Mouse (Mus musculus) spleen, embryonic (tissue): ENCODE results near the gene Iqgap1.

Source experiments
- CTCF ChIA-PET: fragments of 350-600 bp; sonication (Branson Sonifier 250); formaldehyde crosslinking; loops from one replicate; lab custom pipeline; 2022; lab: Charles Lee

The Iqgap1 gene

DNA sequence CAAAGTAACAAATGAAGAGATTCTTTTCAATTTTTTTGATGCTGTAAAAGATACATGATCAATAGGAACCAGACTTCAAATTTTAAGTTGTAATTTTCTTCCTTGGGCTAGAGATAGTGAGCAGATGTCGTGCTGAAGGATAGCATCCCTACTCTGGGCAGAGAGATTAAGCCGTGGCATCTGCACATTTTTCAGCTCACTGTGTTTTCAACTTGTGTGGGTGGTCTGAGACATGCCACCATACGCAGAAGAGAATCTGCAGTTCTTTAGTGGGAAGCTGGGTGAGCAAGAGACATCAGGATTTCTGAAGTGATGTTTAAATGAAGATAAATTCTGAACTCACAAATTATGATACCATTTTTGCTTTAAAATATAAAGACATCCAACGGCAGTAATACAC is 19.4 kb downstream of the Iqgap1 start:
- CTCF ChIA-PET, result no interaction called here

DNA sequence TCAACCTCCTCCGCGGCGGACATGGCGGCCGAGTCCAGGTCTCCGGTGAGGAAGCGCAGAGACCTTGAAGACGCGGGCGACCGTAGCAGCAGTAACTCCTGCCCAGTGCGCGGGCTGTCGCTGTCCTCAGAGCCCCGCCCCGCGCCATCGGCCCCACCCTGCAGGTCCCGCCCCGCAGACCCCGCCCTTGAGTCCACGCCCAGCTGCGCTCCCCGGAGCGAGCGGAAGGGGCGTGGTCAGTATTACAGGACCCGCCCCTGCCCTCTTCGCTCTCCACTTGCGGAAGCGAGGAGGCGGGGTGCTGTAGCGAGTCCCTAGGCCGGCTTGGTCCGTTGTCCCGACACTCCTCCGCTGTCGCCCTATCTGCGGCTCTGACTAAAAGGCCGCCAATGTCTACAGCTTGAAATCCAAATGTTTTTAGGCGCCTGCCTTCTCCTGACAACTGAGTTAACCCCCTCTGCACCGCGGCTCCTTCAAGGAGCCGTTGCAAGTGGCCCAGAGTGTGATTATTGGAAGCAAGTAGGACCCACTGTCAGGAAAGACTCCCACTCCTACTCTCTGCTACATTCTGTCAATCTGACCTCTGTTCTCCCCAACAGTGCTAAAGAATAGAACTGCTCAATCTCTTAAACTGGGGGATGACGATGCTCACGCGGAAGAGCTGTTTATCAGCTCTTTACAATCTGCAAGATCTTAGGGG is 22.5 kb downstream of the Iqgap1 start:
- CTCF ChIA-PET, result no interaction called here

DNA sequence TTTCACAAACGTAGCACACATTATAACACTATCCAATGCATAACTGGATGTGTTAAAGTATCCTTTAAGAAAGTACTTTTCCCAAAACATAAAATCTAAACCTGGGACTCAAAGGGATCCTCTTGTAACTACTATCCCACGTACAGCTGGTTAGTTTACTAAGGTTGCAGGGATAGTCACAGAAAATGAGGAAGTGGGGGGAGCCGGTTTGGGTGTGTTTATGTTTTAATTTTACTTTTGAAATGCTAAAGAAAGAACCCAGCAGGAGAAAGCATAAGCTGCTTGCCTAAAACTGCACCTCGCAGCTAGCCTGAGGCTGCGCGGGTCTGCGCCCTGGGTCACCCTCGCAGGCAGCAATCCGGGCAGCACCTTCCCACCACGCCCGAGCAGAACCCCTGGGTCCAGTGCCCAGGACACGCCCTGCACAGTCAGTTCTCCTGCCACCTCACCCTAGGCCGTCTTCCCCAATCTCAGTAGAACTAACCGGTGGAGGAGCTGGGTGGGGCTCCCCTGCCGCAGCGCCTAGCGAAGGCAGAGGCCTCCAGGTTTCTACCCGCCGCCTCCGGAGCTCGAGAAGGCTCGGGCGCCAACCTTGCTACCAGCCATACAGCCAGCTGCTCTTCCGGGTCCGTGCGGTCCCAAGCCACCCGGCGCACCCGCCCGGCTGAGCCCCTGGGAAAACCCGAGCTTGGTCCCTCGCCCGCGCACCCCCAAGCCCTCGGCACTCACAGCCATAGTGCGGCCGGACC is 23.2 kb downstream of the Iqgap1 start:
- CTCF ChIA-PET, result interaction anchor here (0.6 kb wide), 1 partner anchor 344 kb away, joined by 3 read pairs; no protein-coding TSS in a partner anchor

DNA sequence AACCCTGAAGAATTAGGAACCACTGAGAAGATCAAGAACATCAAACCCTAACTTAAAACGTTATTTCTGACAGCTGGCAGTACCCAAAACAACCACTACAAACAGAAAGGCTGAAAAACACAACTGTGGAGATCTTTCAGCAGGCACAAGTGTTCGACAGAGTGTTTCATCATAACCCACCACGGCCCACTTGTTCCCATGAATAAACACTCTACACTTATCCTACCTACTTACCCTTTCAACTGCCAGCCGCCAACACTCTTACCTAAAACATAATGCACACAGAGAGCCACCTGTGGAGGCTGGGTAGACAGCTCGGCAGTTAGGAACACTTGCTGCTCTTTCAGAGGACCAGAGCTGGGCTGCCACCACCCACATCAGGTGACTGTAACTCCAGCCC is 26.5 kb downstream of the Iqgap1 start:
- CTCF ChIA-PET, result interaction anchor here (1.1 kb wide), 1 partner anchor 34 kb away, joined by 3 read pairs; no protein-coding TSS in a partner anchor

DNA sequence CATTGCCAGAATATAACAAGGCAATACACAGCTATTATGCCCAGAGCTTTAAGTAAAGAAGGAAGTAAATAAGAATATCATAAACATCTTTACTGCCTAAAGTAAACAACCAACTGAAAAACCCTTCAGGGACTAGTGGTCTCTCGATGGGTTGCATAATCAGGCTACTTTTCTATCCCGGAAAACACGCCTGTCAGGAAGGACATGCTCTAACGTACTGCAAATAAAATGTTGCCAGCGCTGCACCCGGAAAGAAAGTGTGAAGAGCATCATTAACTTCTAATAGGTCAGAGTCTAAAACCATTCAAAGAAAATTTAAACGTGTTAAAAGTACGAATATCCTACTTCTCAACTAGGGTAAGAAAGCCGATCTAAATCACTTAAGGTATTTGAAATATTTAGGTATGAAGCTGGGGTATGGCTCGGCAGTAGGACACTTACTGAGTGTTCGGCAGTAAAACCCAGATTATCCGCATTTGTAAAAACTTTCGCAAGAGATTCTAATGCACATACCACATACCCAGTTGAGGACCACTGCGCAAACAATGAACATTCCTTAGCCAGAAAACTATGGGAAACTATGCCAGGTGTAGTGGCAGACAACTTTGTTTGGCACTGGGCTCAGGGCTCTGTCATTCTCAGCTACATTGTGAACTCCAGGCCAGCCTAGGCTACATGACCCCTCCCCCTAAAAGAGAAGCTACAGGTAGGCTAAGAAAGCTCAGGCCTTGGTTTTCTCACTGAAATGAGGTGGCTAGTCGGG is 28.8 kb downstream of the Iqgap1 start:
- CTCF ChIA-PET, result no interaction called here

DNA sequence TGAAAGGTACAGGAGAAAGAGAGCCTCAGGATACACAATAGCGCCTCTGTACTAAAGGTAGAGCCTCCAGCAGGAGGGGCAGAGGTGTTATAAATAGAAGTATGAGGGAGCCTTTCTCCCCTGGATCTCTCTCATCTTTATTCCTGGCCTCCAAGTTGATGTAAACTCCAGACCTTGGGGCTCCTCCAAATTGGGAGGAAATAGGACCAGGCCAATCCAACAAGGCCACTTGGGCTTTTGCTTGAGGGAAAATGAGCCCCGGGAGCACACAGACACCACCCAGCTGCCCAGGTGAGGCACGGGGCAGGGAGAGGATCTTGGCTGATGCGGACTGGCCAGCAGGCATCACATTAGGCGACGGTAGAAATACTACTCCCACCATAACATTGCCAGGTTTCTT is 29.5 kb downstream of the Iqgap1 start:
- CTCF ChIA-PET, result no interaction called here

DNA sequence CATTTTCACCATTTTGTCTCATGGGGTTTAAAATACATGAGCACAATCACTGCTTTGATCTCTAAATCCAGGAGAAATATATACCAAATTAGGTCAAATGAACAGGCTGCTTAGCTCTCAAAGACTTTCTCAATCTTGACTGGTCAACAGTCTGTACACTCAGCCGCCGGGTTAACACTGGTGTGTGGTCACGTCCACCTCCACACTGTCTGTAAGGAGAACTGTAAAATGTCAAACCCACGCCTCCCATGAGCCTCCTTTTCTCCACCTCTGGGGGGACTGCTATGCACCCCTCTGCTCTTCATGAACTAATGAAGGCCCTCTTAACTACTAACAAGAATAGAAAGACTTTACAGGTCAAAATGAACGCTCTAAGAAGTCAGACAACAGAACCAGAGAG is 36.2 kb downstream of the Iqgap1 start:
- CTCF ChIA-PET, result interaction anchor here (0.6 to 0.7 kb wide), 2 partner anchors 98 to 145 kb away, joined by 3 to 6 read pairs; no protein-coding TSS in a partner anchor

DNA sequence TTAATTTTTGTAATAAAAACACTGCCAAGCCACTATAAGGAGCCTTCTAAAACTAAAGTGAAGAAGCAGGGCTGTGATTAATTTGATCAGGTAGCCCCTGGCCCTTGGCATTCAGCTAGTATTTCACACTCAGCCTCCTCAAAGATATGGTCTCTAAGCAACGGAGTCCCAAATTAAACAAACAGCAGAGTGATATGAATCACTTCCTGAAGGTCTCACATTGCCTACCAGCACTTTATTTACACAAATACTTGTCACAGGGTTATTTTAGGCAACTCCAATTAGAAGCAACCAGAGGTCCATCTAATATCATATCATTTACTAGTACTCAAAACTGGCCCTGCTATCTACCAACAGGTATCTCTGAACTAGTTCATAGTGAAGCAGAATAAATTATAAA is 36.7 kb downstream of the Iqgap1 start:
- CTCF ChIA-PET, result no interaction called here

DNA sequence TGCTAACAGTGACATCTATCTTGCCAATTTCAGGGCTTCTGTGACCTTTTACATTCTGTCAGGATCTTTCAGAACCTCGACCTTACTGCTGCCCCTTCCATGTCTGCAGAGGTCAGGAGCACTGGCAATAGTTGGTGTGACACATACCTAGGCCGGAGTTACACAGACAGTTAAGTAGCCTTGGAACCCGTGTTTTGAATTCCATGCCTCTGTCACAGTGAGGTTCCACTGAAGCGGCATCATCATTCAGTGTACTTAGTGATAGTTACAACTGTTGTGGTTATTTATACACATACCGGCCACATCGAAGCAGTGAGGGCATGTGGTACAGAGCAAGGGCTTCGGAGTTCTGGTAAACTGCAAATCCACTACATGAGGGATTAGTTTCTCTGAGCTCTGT is 37.8 kb downstream of the Iqgap1 start:
- CTCF ChIA-PET, result interaction anchor here (0.5 to 0.7 kb wide), 2 partner anchors 102 to 146 kb away, joined by 4 to 7 read pairs; no protein-coding TSS in a partner anchor

DNA sequence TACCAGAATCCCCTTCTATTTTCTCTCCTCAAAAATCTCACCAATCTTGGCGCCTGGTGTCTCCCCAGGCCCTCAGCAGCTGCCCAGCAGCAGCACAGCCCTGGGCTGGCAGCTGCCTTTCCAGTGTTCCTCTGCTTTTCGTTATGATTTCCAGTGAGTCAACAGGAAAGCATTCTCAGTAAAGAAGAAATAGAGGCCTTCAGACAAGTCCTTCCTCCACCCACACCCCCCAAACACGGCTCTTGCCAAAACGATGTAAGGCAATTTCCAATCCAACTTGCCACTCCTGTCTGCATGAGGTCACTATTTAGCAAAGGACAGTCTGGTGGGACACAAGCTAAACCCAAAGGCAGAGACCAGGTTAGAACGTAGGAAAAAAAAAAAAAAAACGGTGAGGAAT is 39.0 kb downstream of the Iqgap1 start:
- CTCF ChIA-PET, result interaction anchor here (0.6 kb wide), 1 partner anchor 38 kb away, joined by 5 read pairs; no protein-coding TSS in a partner anchor

DNA sequence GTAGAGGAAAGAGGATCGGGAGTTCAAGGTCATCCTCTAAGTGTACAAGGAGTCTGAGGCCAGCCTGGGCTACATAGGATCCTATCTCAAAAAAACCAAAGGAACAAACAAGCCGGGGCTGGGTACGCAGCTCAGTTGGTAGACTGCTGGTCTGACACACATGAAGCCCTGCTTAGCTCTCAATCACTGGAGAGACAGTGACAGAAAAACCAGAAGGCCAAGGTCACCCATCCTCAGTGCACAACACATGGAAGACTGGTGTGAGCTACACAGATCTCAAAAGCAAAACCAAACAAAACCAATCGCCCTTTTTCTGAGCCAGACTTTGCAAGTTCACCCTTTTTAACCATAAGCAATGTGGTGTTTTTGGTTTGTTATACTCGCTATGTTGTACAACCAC is 41.9 kb downstream of the Iqgap1 start:
- CTCF ChIA-PET, result interaction anchor here (0.6 kb wide), 1 partner anchor 415 kb away, joined by 7 read pairs; no protein-coding TSS in a partner anchor

DNA sequence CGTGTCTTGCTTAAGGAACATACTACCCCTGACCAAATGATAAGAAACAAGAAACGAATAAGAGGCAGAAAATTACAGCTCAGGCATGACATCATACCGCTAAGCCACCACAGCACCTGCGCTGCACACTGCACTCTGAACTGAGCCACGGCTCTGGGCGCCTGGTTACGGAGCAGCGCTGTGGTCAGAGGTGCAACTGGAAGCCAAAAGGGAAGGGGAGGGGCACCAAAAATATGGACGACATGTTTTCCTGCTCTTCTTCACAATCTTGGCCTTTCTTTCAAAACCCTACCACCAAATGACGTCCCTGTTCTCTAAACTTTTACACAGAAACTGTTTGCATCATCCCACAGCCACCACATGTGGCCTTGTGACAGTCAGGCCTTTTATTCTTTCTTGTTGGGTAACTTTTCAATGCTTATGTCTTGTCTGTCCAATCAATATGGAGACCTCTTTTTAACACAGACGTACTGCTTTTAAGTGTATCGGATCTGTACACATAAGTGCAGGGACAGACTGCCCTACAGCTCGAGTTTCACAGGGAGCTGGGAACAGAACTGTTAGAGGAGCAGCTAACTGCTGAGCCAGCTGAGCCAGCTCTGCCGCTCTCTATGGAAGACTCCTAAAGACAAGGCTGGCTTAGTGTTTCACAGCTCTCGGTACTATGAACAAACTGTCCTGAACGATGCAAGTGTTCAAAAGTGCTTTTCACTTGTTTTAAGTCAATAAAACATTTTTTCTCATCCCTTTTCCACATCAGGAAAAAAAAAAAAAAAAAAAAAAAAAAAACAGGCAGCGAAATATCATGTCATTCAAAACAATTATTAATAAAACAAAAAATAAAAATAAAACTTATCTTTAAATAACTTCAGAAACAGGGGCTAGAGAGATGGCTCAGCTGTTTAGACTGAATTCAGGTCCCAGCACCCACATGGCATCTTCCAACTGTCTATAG is 43.3 kb downstream of the Iqgap1 start:
- CTCF ChIA-PET, result interaction anchor here (0.7 kb wide), 2 partner anchors 235 to 622 kb away, joined by 10 to 17 read pairs; no protein-coding TSS in a partner anchor

DNA sequence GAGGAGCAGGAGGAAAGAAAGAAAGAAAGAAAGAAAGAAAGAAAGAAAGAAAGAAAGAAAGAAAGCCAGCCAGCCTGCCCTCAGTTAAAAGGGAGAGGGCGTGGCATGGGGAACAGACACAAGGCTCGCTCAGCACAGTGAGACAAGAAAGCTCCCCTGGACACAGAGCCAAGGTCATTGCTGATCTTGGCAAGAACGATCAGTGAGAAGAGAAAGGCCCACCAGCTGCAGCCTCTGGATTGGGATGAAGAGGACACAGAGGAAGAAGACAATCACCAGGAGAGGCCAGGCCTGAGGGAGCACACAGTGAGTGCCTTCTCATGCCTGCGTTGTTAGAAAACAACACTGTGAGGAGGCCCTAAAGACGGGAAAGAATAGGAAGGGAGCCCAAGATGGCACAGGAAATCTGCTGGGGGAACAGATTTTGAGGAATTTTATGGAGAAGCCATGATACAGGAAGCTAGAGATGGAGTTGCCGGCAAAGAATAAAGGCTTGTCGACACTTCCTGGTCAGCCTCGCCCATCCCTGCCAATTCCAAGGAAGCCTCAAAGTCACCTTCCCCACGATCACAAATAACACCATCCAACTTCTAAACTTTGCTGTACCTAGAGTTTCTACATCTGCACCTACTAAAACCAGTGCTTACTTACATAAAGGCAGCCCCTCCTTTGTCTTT is 44.2 kb downstream of the Iqgap1 start:
- CTCF ChIA-PET, result interaction anchor here (0.7 to 1.0 kb wide), 2 partner anchors 11 to 14 kb away, joined by 3 to 5 read pairs; no protein-coding TSS in a partner anchor

DNA sequence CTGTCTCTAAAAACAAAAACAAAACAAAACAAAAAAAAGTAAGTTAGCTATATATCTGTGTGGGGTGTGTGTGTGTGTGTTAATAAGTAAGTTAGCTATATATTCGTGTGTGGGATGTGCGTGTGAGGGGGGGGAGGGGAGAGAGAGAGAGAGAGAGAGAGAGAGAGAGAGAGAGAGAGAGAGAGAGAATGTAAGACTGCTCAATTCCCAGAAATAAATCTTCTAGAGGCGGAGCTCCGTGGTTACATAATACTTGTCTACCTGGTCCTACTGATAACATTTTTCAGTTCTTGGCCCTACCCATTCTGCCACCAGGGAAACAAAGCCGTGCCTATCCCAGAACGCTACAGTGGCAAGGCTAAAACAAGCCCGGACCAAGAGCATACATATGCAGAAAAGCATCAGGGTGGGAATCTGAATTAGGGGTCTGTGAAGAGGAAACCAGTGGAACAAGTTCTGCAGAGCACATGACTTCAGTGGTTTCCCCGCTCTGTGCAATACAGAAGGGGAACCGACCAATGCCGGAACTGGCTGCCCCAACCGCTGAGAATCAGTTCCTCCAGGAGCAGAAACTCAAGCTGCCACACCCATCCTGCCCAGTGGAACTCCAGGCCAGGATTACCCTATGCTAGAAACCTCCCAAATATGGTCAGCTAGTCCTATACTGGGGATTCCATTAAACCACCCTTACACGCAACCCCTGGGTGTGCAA is 46.7 kb downstream of the Iqgap1 start:
- CTCF ChIA-PET, result interaction anchor here (0.5 to 1.2 kb wide), 4 partner anchors 26 to 528 kb away, joined by 3 to 8 read pairs (median 4); partner anchors contain the start of gene Sec11a

DNA sequence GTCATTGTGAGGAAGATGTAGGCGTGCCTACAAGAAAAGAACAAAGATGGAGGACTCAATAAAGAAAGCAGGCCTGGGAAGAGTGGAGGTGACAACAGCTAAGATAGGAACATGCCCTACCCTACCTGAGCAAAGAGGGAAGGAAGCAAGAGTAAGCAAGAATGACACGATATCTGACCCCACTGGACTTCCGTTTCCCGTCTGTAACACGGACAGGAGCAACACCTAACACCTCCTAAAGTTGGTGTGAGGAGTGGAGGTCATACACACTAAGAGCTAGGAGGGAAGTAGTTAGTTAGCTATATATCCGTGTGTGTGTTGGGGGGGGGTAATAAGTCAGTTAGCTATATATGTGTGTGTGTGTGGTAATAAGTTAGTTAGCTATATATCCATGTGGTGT is 47.4 kb downstream of the Iqgap1 start:
- CTCF ChIA-PET, result interaction anchor here (0.6 kb wide), 3 partner anchors 27 to 234 kb away, joined by 3 to 4 read pairs (median 3); no protein-coding TSS in a partner anchor

DNA sequence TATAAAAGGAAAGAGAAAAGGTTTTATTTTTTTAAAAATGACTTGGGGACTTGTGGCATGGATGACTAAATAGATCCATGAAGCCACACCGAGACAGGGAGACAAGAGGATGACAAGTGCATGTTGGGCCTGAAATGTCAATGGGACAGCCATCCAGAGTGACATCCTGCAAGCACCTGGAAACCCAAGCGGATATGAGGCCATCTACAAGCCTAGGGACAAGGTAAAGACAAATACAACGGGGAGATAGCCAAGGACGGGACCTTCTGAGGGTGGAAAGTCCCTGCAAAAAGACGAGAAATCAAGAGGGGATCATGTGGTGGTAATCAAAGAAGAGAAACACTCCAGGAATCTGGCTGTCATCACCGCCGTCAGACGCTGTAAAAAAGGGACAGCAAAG is 48.6 kb downstream of the Iqgap1 start:
- CTCF ChIA-PET, result interaction anchor here (0.7 to 1.0 kb wide), 2 partner anchors 9 to 28 kb away, joined by 3 read pairs; no protein-coding TSS in a partner anchor

DNA sequence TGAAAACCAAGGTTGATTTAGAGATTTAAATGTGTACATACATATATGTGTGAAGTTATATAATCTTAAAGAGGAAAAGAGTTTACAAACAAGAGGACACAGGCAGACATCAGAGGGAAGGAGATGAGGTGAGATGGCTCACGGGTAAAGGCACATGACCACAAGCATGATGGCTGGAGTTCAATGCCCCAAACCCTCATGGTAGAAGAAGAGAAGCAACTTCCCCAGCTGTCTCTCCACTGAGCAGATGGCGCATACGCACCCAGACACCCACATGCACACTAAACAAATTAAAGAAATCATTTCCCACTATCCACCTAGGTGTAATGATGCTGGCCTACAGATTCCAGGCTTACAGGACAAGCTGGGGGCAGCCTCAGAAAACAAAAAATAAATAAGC is 49.7 kb downstream of the Iqgap1 start:
- CTCF ChIA-PET, result interaction anchor here (0.7 to 1.0 kb wide), 2 partner anchors 22 to 27 kb away, joined by 3 to 4 read pairs; no protein-coding TSS in a partner anchor

DNA sequence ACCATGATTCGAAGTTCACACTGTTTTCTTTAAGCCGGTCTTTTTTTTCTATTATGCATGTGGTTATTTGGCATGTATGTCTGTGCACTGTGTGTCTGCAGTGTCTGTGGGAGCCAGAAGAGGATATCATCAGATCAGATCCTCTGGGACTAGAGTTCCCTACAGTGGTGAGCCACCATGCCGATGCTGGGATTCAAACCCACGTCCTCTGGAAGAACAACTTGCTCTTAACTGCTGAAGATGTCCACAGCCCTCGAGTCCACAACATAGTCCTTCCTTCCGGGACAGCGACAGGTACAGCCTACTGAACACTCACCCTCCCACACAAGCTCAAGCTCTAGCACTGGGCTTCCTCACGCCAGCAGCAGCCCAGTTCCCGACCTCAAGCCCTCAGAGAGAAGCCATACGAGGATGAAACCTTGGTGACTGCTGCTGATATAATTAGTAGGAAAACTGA is 50.3 kb downstream of the Iqgap1 start:
- CTCF ChIA-PET, result interaction anchor here (0.7 to 1.3 kb wide), 2 partner anchors 45 to 56 kb away, joined by 4 to 6 read pairs; no protein-coding TSS in a partner anchor
